18 mouse cellular contexts compared by ENCODE assay signal in genomic region chr17:5157609-5158008, GRCm38 (mm10).
DNase-seq lines count a peak whose midpoint lies in the region; ATAC-seq lines count a peak whose summit lies in the region.
"Had no signal": no experiment of that assay in that cellular context is flagged by ENCODE, and none has a peak within 500 bp of the region (broad histone marks: within the 10 kb centered on the region; RNA-seq: fewer than 3 reads in every experiment).

No protein-coding gene starts in this region.

- no peak overlapping the region for H3K4me2 ChIP-seq in kidney, embryonic 15.5 days
- H3K4me2 ChIP-seq: embryonic facial prominence, embryonic 12.5 days; forebrain, embryonic 12.5 days; heart, embryonic 12.5 days had no signal

- intact Hi-C loops in heart, postnatal 25 days (cut with DNase I): no loop called here

- WGBS in kidney, embryonic 15.5 days: 53% methylated on average over 7 of the region's 7 CpGs

- ATAC-seq in kidney, embryonic 15.5 days (replicated peaks; ENCODE audit: low FRiP score): no peak
- ATAC-seq: forebrain, postnatal 0 days; intestine, embryonic 16.5 days had no signal

- H3K9me3 ChIP-seq in kidney, embryonic 15.5 days (replicated peaks): no peaks in the 10 kb centered on the region
- H3K9me3 ChIP-seq: embryonic facial prominence, embryonic 12.5 days; forebrain, embryonic 12.5 days; heart, embryonic 12.5 days had no signal

- H3K9ac ChIP-seq in kidney, embryonic 15.5 days: no peak overlapping the region
- H3K9ac ChIP-seq: embryonic facial prominence, embryonic 12.5 days; forebrain, embryonic 12.5 days; forebrain, postnatal 0 days; heart, embryonic 12.5 days had no signal

- H3K36me3 ChIP-seq in kidney, embryonic 15.5 days: 0 out of 2 replicates have a peak, but pooled peaks cover 5% of the 10 kb centered on the region
- H3K36me3 ChIP-seq: embryonic facial prominence, embryonic 12.5 days; forebrain, embryonic 12.5 days had no signal

- H3K4me1 ChIP-seq in kidney, embryonic 15.5 days: peaks cover 30% of the 10 kb centered on the region

- peak; percentile 55 to 76 for DNase-seq in adrenal gland, adult (ENCODE audit: inconsistent age in 2 of 2, low spot score in 1 of 2)
- no peak for DNase-seq in adrenal gland, adult 18-20 months (ENCODE audit: low spot score in 2 of 2)
- peak; percentile 74 for DNase-seq in heart, adult 11 months
- DNase-seq in heart, postnatal 25 days (ENCODE audit: low spot score): no peak
- DNase-seq in kidney, postnatal 36 days: no peak
- peak; percentile 49 for DNase-seq in adrenal gland, postnatal 10 days
- DNase-seq in layer of hippocampus, adult 8-10 months (ENCODE audit: low spot score in 2 of 2): no peak
- DNase-seq: cerebellum, adult 11-12 months; cerebellum, adult 9-10 months; cerebellum, postnatal 25 days; forebrain, postnatal 0 days; gastrocnemius, postnatal 14 days; heart, postnatal 36 days had no signal

- H3K27ac ChIP-seq in kidney, embryonic 15.5 days: 0 out of 2 replicates have a peak overlapping the region, but pooled peaks have one; percentile 22
- H3K27ac ChIP-seq: embryonic facial prominence, embryonic 12.5 days; forebrain, embryonic 12.5 days had no signal

- H3K27me3 ChIP-seq in kidney, embryonic 15.5 days: no peaks in the 10 kb centered on the region
- H3K27me3 ChIP-seq: embryonic facial prominence, embryonic 12.5 days; forebrain, embryonic 12.5 days; heart, embryonic 12.5 days had no signal

- no peak overlapping the region for H3K4me3 ChIP-seq in kidney, embryonic 15.5 days (replicated peaks)
- H3K4me3 ChIP-seq: embryonic facial prominence, embryonic 12.5 days; forebrain, embryonic 12.5 days; heart, embryonic 12.5 days had no signal

Comparison
In these comparisons a context has a peak if more than half of its experiments do, and no peak if none do; other contexts are left out.
1. DNase-seq: peak in adrenal gland, adult (2 of 2), heart, adult 11 months (single experiment) and adrenal gland, postnatal 10 days (single experiment); none in adrenal gland, adult 18-20 months (0 of 2), heart, postnatal 25 days (single experiment), kidney, postnatal 36 days (0 of 2) and layer of hippocampus, adult 8-10 months (0 of 2).